Mouse (Mus musculus) neural tube, embryonic 13.5 days (tissue): ENCODE measurements at regions not wholly inside any gene's neighbourhood (a gene's known extent, or its start where the extent isn't known, plus 50 kb on each side); places are given as distances from the start of the nearest gene placed in this dataset.

Experiments used
- ATAC-seq: fragments of 200-750 bp; cut with Nextera tagmentation; 2 replicates; pipeline ENCODE4 v1.8.0; 2017; ENCODE audit warnings: low read depth, mild to moderate bottlenecking, moderate TSS enrichment, moderate library complexity
- H3K27ac ChIP-seq: fragments of 300-500 bp; sonication (generic); replicated peaks from 2 replicates; pipeline ENCODE4 v1.5.1; 2015; ENCODE audit warnings: moderate library complexity, mild to moderate bottlenecking, inconsistent platforms
- H3K27me3 ChIP-seq: fragments of 300-500 bp; sonication (generic); 2 replicates; pipeline ENCODE4 v1.6.1; 2015; ENCODE audit warnings: mild to moderate bottlenecking, inconsistent platforms
- H3K36me3 ChIP-seq: fragments of 300-500 bp; sonication (generic); 2 replicates; pipeline ENCODE4 v1.6.1; 2015; ENCODE audit warnings: mild to moderate bottlenecking, inconsistent platforms
- H3K4me1 ChIP-seq: fragments of 300-500 bp; sonication (generic); replicated peaks from 2 replicates; pipeline ENCODE4 v1.6.1; 2015; ENCODE audit warnings: inconsistent platforms
- H3K4me2 ChIP-seq: fragments of 300-500 bp; sonication (generic); 2 replicates; pipeline ENCODE4 v1.6.1; 2015; ENCODE audit warnings: inconsistent platforms, mild to moderate bottlenecking, moderate library complexity
- H3K4me3 ChIP-seq: fragments of 300-500 bp; sonication (generic); 2 replicates; pipeline ENCODE4 v1.5.1; 2015; ENCODE audit warnings: mild to moderate bottlenecking, inconsistent platforms
- H3K9ac ChIP-seq: fragments of 300-500 bp; sonication (generic); 2 replicates; pipeline ENCODE4 v1.6.1; 2015; ENCODE audit warnings: moderate library complexity, mild to moderate bottlenecking, inconsistent platforms
- H3K9me3 ChIP-seq: fragments of 300-500 bp; sonication (generic); 2 replicates; pipeline ENCODE4 v1.6.1; 2016; ENCODE audit warnings: inconsistent platforms
- WGBS: fragments of 180-500 bp; shearing (Covaris S2); methylation state at CpG from one replicate; pipeline ENCODE4 v1.1.7; 2015; 5-methylcytosine and 5-hydroxymethylcytosine counted together

DNA sequence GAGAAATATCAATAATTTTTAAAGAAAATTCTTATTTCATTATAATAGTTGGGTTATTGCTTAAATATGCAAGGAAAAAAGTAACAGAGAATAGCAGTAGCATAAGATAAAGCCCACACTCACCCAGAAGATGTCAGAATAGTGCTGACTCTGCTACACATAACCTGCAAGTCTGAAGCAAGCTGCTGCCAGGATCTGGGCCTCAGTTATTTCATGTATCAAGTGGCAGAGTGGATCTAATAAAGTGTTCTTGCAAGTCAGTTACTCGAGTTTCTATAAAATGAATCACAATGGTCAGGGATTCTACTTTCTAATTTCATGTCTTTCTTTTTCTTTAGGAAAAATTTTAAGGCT, 466.2 kb downstream of the Klhl13 start:
- Histone ChIP-seq H3K4me1 (no peaks in the 10 kb centered on the region), H3K9ac (no peak overlapping the region), H3K9me3 (no peaks in the 10 kb centered on the region), H3K4me2 (no peak overlapping the region), H3K4me3 (no peak overlapping the region), H3K27ac (no peak overlapping the region), H3K27me3 (no peaks in the 10 kb centered on the region), H3K36me3 (no peaks in the 10 kb centered on the region)
- 53% methylated on average over 1 of the region's 1 CpGs for WGBS
- ATAC-seq = no peak

DNA sequence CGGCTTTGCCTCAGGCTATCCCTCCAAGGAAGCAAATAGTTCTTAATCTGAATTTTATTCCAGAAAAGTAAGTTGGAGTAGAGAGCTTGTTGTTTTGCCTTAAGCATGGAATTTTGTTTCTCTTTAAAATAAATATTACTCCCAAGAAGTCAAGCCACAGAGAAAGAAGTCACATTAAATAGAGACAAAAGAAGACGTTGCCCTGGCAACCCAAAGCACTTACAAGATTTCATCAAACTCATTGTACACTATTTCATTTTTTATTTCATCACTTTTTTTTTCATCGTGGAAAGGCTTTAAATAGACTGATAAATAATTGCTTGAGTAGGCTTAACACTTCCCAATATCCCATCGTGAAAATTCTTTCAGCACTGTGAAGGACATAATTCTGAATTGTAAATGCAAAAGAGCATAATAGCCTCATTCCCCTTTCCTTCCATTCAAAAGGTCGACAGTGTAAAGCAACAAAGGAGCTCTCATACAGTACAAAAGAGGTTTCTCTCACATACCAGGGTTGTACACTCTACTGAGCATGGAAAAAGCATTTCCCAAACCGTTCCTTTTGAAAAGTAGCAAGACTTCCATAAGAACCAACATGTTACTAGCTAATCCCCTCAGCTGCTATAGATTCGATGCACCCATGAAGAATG, 466.7 kb downstream of the Klhl13 start:
- Histone ChIP-seq H3K27me3 (no peaks in the 10 kb centered on the region), H3K27ac (no peak overlapping the region), H3K4me2 (no peak overlapping the region), H3K36me3 (no peaks in the 10 kb centered on the region), H3K4me1 (no peaks in the 10 kb centered on the region), H3K9ac (no peak overlapping the region), H3K9me3 (no peaks in the 10 kb centered on the region), H3K4me3 (no peak overlapping the region)
- WGBS = 34% methylated on average over 7 of the region's 7 CpGs
- peak; percentile 43; the same call in 1 of the 2 replicates for ATAC-seq

DNA sequence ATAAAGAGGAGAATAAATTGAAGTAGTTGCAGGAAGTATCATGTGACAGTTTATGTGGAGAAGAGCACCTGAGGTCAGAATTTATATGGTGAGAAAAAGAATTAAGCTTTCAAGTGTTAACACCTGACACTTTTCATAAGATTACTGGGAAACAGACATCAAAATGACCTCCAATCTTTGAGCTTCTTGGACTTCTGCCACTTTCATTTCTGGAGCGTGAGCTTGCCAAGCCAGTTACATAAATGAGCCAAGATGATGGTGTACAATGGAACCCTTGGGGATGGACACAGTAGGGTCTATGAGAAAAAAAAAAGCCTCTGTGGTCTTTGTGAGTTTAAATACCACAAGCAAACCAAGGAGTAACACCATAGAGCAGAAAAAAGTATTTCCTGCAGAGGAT, 495.1 kb downstream of the Klhl13 start:
- no peak overlapping the region for H3K27ac ChIP-seq
- H3K4me3 ChIP-seq = no peak overlapping the region
- no peaks in the 10 kb centered on the region for H3K4me1 ChIP-seq
- no peaks in the 10 kb centered on the region for H3K36me3 ChIP-seq
- no peaks in the 10 kb centered on the region for H3K27me3 ChIP-seq
- 64% methylated on average over 1 of the region's 1 CpGs for WGBS
- no peak overlapping the region for H3K9ac ChIP-seq
- no peak overlapping the region for H3K4me2 ChIP-seq
- no peak for ATAC-seq
- H3K9me3 ChIP-seq = no peaks in the 10 kb centered on the region

DNA sequence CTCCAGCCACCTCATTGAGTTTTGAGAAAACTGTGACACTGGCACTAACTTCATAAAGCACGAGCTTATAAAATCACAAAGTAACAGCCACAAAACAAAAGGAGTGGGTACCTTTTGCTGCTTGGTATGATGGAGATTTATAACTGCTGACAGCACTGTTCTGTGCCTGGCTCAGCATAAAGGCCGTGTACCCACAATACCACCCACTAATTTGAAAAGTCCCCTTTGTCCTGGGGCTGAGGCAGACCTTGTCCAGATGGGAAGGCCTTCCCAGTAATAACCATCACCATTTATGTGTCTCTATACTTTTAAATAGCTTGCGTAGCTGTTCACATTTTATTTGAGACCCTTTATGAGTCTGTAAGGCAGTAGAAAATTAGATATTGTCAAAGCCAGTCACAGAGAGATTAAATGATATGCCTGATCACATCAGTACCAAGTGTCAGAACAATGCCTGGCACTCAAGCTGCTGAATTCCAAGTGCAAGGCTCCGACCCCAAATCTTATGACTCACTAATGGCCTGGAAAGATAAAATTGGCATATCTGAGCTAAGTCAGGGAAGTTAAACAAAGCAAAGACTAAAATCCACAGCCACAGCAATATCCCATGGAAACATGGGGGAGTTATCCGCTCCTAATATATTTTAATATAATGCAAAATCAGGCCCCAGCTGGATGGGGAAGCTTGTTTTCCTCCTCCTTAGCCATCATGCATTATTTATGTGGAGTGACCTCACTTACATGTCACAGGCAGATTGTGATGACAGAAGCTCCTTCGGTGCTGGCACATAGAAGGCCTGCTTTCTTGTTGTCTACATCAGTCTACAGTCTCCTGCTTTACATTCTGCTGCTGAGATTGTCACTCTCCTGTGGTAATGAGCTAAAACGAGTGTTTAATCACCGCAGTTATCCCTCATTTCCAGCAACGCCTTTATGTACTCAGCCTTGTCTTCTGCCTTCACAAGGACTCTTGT, 515.1 kb downstream of the Klhl13 start:
- H3K27ac ChIP-seq = peak overlapping the region; percentile 56; the same call in 1 of the 2 replicates
- H3K9ac ChIP-seq = no peak overlapping the region
- H3K4me2 ChIP-seq = no peak overlapping the region
- H3K36me3 ChIP-seq = no peaks in the 10 kb centered on the region
- peak; percentile 82 for ATAC-seq
- no peaks in the 10 kb centered on the region for H3K9me3 ChIP-seq
- H3K4me1 ChIP-seq = 0 out of 2 replicates have a peak, but pooled peaks cover 4% of the 10 kb centered on the region
- H3K4me3 ChIP-seq = no peak overlapping the region
- 36% methylated on average over 9 of the region's 9 CpGs for WGBS
- no peaks in the 10 kb centered on the region for H3K27me3 ChIP-seq

DNA sequence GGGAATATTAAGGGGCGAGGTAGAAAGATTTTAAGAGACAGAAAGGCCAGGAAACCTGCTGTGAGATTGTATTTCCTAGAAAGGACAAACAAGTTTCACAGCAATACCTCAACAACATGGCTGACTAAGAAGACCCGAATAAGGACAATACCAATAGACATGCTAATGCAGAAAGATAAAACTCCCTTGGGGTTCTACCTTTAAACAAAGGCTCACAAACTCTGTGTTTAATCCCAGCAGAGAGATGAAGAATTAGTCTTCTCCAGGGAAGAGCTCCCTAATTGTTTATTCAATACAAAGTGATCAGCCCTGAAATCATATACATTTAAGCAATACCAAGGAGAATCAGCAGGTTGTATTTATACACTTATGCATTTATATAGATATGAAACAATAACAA, 516.1 kb downstream of the Klhl13 start:
- 0 out of 2 replicates have a peak, but pooled peaks cover 4% of the 10 kb centered on the region for H3K4me1 ChIP-seq
- no peak overlapping the region for H3K9ac ChIP-seq
- no peak overlapping the region for H3K4me3 ChIP-seq
- no peaks in the 10 kb centered on the region for H3K9me3 ChIP-seq
- H3K27ac ChIP-seq = no peak overlapping the region
- H3K27me3 ChIP-seq = no peaks in the 10 kb centered on the region
- no peak overlapping the region for H3K4me2 ChIP-seq
- 14% methylated on average over 2 of the region's 2 CpGs for WGBS
- ATAC-seq = no peak
- H3K36me3 ChIP-seq = no peaks in the 10 kb centered on the region

DNA sequence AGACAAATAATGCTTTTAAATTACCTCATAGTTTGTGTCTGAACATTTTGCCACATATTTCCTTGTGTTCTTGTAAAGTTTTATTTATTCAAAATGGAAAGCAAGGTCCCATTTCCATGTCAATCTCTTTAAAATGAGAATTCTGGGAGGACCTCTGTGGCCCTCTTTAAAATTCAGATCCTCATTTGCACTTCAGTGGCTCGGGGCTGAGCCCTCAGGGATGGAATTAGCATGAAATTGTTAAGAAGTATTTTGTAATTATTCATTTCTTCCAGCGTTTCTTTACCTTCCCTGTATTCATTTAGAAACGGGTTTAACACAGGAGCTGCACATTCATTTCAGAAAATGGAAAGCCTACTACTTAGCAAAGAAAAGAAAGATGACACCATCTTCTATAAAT, 531.7 kb downstream of the Klhl13 start:
- Histone ChIP-seq H3K9me3 (no peaks in the 10 kb centered on the region), H3K4me2 (no peak overlapping the region), H3K9ac (no peak overlapping the region), H3K27ac (no peak overlapping the region), H3K27me3 (no peaks in the 10 kb centered on the region), H3K36me3 (no peaks in the 10 kb centered on the region), H3K4me3 (no peak overlapping the region), H3K4me1 (no peaks in the 10 kb centered on the region)
- WGBS = 19% methylated on average over 3 of the region's 3 CpGs
- no peak for ATAC-seq

DNA sequence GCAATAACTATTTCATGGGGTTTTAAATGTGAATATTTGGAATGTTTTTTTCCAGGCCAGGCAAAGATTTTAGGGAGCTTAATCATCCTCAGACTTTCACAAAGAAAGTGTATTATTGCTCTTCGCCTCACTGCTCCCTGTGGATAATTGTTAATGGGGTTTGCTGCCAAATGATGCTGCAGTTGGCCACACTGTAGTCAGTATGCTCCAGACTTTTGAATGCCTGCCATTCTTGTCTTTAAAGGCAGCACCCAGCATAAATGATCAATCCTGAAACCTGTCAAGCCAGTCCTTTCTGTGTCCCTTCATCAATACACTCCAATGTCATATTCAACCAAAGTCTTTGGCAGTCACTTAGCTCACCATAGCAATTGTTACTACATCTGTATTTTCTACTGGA, 559.7 kb downstream of the Klhl13 start:
- Histone ChIP-seq H3K4me2 (no peak overlapping the region), H3K9ac (no peak overlapping the region), H3K27me3 (no peaks in the 10 kb centered on the region), H3K4me1 (no peaks in the 10 kb centered on the region), H3K9me3 (no peaks in the 10 kb centered on the region), H3K4me3 (no peak overlapping the region), H3K27ac (no peak overlapping the region), H3K36me3 (no peaks in the 10 kb centered on the region)
- WGBS = 46% methylated on average over 1 of the region's 1 CpGs
- ATAC-seq = no peak

DNA sequence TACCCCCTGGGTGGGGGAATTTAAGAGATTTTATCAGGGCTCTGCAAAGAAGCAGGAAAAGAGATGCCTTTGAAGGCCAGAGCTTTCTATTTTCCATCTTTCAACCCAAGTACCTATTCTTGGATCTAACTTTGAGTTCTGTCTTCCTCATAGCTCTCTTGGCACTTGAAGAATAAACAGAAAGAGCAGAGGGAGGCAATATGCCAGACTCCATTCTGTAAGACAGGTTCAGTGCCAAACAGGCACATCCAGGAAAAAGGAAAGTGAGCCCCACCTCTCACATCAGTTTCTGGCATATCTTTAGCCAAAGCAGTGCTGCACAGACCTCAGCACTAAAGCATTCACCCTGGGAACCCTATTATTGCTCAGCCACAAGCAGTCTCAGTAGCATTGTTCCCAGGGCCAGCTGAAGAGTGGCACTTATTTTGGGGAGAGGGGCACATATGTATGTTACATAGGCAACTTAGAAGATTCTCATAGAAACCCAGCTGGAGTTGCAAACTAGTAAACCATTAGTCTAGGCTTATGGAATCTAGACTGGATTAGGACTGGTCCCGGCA, 594.8 kb downstream of the Klhl13 start:
- ATAC-seq = no peak
- H3K4me1 ChIP-seq = no peaks in the 10 kb centered on the region
- H3K4me3 ChIP-seq = no peak overlapping the region
- no peaks in the 10 kb centered on the region for H3K36me3 ChIP-seq
- no peaks in the 10 kb centered on the region for H3K27me3 ChIP-seq
- H3K27ac ChIP-seq = no peak overlapping the region
- H3K9ac ChIP-seq = no peak overlapping the region
- WGBS = 88% methylated on average over 1 of the region's 1 CpGs
- H3K4me2 ChIP-seq = no peak overlapping the region
- no peaks in the 10 kb centered on the region for H3K9me3 ChIP-seq

DNA sequence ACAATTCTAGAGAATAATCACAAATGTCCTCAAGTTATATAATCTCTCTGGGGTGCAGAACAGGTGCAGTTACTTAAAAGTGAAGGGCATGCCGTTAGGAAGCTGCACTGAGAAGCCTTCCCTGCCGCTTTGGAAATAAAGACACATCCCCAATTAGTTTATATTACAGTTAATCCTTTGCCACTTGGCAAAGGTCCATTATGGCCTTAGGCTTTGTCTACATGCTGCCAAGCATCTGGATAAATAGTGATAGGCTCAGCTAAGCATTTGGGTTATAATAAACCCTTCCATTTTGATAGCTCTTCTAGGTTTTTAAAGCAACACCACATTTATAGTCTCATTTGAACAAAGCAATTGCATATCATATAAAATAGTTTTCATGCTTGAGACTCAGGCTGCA, 625.6 kb downstream of the Klhl13 start:
- ATAC-seq = no peak
- Histone ChIP-seq H3K4me3 (no peak overlapping the region), H3K36me3 (no peaks in the 10 kb centered on the region), H3K9ac (no peak overlapping the region), H3K4me2 (no peak overlapping the region), H3K9me3 (no peaks in the 10 kb centered on the region), H3K4me1 (no peaks in the 10 kb centered on the region), H3K27me3 (no peaks in the 10 kb centered on the region), H3K27ac (0 out of 2 replicates have a peak overlapping the region, but pooled peaks have one; percentile 33)
- 46% methylated on average over 2 of the region's 2 CpGs for WGBS

DNA sequence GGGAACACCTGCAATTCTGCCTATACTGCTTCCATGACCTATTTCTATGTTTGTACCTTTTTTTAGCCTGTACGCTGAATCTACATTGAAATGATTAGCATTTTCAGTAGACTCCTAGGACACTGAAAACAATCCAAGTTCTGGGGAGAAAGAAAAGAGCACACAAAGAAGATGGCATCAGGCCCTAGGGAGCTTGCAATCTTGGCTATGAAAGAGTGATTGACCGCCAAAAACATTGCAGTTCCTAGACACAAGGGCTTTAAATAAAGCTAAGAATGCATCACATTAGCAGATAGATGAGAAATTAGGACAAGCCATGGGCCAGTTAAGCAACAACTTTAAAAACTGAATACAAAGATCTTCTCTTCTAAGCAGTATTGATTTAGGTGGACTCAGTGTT, 666.7 kb downstream of the Klhl13 start:
- H3K4me3 ChIP-seq = no peak overlapping the region
- H3K4me1 ChIP-seq = no peaks in the 10 kb centered on the region
- no peaks in the 10 kb centered on the region for H3K36me3 ChIP-seq
- WGBS = 87% methylated on average over 2 of the region's 2 CpGs
- no peaks in the 10 kb centered on the region for H3K9me3 ChIP-seq
- H3K4me2 ChIP-seq = no peak overlapping the region
- H3K9ac ChIP-seq = no peak overlapping the region
- no peak overlapping the region for H3K27ac ChIP-seq
- ATAC-seq = no peak
- no peaks in the 10 kb centered on the region for H3K27me3 ChIP-seq

DNA sequence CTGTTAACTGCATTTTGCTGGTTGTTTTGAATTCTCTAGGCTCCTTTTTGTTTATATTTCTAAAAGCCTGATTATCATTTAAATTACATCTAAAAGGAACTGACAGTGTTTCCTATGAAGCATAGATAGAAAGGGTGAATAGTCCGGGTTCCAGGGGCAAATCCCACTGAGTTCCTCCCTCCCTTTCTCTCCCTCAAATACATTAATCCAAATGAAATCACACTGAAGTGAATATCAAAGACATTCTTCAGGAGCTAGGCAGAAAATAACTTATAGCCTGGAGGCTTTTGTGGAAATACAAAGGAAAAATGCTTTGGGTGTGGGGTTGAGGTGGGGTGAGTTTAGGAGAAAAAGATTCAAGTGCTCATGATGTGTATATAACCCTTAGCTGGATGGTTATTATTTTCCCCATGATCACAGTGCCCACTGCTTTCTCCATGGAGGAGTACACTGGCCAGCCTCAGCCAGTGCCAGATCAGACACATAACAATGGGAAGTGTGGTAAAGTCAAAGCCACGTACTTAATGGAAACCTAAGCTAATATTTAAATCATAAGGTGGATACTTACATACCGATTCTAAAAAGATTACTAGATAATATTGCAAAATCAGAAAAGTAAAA, 707.0 kb downstream of the Klhl13 start:
- 54% methylated on average over 3 of the region's 3 CpGs for WGBS
- Histone ChIP-seq H3K36me3 (no peaks in the 10 kb centered on the region), H3K27ac (no peak overlapping the region), H3K4me2 (no peak overlapping the region), H3K4me3 (no peak overlapping the region), H3K9ac (no peak overlapping the region), H3K27me3 (no peaks in the 10 kb centered on the region), H3K4me1 (no peaks in the 10 kb centered on the region), H3K9me3 (no peaks in the 10 kb centered on the region)
- no peak for ATAC-seq
